Mouse (Mus musculus): Measurements from ENCODE around the gene Krtap17-1. TPM values are rescaled to one million over a fixed set of nuclear protein-coding genes. Genes with fewer than 3 reads are reported as not detected.

The Krtap17-1 gene
- polyA plus RNA-seq, 1 experiment from 2014 or later = not detected

DNA sequence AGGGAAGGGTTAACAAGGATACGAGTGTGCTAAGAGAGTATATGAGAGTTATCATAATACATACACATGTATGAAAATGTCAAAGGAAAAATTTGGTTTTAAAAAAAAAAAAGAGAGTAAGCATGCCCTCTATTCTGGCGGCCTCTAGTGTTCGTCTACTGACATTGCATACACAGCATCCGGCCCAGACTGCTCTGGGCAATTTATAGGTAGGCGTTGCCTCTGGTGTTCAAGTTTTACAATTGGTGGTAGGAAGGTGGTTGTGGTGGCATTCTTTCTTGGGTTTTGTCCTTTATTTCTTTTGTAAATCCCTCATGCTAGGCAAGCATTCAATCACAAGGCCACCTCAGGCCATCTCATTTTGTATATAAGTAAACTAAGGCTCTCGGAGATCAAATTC is 11.1 kb upstream of the Krtap17-1 start:
- TF ChIP-seq CTCF (IDR thresholded peaks at IDR 0.05) = peak; percentile 91
- ChIA-PET POLR2A (no interaction called here), CTCF (interaction anchor here (1.1 to 1.5 kb wide), 3 partner anchors 9 to 616 kb away, joined by 3 read pairs; partner anchors contain the start of gene Krt10)
- peaks cover 3% of the 10 kb centered on the region for H3K27me3 ChIP-seq
- in situ Hi-C loops (cut with MboI; ENCODE audit: low pct_unique_long_range_greater_than_20kb) = loop anchor here (5.0 to 10.0 kb wide), 4 partner anchors 292 to 630 kb away; partner anchors contain the start of gene Krt28
- ATAC-seq = no peak
- no peak for DNase-seq (ENCODE audit: low read depth, low spot score)

DNA sequence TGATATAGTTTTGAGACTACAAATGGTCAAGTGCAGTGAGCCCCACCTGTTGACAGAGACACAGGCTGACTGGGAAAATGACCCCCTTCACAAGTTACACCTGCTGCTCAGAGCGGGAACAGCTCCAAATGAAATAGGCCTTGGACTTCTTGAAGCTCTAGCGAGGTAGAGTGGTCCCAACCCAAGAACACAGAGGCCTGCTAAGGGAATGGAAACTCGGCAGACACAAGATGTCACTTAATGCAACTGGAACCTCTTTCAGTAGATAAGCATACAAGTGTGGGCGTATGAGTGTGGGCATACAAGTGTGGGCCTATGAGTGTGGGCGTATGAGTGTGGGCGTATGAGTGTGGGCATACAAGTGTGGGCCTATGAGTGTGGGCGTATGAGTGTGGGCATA is 5.3 kb upstream of the Krtap17-1 start:
- no peak for TF ChIP-seq CTCF (IDR thresholded peaks at IDR 0.05)
- in situ Hi-C loops (cut with MboI; ENCODE audit: low pct_unique_long_range_greater_than_20kb) = no loop called here
- DNase-seq (ENCODE audit: low read depth, low spot score) (no peak), ATAC-seq (no peak)
- POLR2A ChIA-PET = no interaction called here
- no peaks in the 10 kb centered on the region for H3K27me3 ChIP-seq
- CTCF ChIA-PET = no interaction called here

DNA sequence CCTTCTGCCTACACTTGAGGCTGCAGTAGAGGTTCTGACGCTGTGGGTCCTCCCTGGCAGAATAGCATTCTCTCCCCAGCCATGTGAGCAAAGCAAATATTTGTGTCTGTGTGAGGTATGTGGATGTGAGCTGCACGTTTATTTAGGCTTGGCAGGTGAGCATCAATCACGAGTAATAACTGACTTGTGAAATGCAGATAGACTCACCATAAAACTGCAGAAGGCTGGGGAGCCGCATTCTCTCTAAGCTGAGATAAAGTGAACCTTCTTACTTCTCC is 529 bp upstream of the Krtap17-1 start:
- TF ChIP-seq CTCF (IDR thresholded peaks at IDR 0.05) = no peak
- ATAC-seq = no peak
- in situ Hi-C loops (cut with MboI; ENCODE audit: low pct_unique_long_range_greater_than_20kb) = no loop called here

DNA sequence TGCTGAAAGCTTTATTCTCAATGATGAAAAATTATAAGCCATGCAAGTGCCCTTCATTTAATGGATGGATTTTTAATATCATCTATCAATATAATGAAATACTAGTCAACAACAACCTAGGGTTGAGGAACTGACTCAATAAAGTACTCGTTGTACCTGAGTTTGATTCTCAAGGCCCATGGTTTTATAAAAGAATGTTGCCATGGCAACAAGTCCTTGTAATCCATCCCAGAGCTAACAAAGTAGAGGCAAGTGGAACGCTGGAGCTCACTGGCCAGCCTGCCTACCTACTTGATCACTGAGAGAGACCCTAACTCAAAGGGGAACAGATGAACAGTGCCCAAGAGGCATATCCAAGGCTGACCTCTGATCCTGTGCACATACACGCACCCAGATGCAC is 3.2 kb downstream of the Krtap17-1 start:
- POLR2A ChIA-PET = no interaction called here
- in situ Hi-C loops (cut with MboI; ENCODE audit: low pct_unique_long_range_greater_than_20kb) = no loop called here
- CTCF ChIA-PET = interaction anchor here (1.4 kb wide), 1 partner anchor 15 kb away, joined by 5 read pairs; no protein-coding TSS in a partner anchor
- TF ChIP-seq CTCF (IDR thresholded peaks at IDR 0.05) = no peak
- DNase-seq (ENCODE audit: low read depth, low spot score) (no peak), ATAC-seq (no peak)
- peaks cover 3% of the 10 kb centered on the region for H3K27me3 ChIP-seq

More for the DNA sequence above, 529 bp upstream of the Krtap17-1 start:
- CTCF ChIA-PET = no interaction called here
- DNase-seq (ENCODE audit: low read depth, low spot score) = no peak
- POLR2A ChIA-PET = no interaction called here
- peaks cover 3% of the 10 kb centered on the region for H3K27me3 ChIP-seq

DNA sequence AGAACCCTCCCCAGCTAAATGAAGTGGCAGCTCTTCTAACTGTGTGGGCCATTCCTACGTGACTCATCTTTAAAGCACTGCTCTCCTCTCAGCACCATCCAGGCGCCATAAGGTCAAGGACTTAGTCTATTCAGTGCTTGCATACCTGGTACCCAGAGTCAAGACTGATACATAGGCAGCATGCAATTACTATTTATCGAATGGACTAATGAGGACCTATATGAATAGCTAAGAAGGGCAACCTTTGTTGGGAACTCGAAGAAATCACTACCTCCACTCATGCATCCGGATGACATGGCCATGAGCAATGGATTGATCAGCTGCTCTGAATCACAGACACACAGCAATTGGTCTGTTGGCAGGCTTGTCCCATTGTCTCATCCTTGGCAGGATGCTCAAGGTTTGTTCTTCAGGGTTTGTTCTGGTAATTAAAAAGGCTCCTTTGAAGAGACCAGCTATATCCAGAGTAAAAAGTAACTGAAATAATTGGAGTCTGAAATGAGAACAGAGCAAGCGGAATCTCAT is 3.9 kb downstream of the Krtap17-1 start:
- no peak for ATAC-seq
- ChIA-PET CTCF (interaction anchor here (1.4 kb wide), 1 partner anchor 16 kb away, joined by 5 read pairs; no protein-coding TSS in a partner anchor), POLR2A (no interaction called here)
- in situ Hi-C loops (cut with MboI; ENCODE audit: low pct_unique_long_range_greater_than_20kb) = no loop called here
- H3K27me3 ChIP-seq = peaks cover 3% of the 10 kb centered on the region
- TF ChIP-seq CTCF (IDR thresholded peaks at IDR 0.05) = no peak
- no peak for DNase-seq (ENCODE audit: low read depth, low spot score)

DNA sequence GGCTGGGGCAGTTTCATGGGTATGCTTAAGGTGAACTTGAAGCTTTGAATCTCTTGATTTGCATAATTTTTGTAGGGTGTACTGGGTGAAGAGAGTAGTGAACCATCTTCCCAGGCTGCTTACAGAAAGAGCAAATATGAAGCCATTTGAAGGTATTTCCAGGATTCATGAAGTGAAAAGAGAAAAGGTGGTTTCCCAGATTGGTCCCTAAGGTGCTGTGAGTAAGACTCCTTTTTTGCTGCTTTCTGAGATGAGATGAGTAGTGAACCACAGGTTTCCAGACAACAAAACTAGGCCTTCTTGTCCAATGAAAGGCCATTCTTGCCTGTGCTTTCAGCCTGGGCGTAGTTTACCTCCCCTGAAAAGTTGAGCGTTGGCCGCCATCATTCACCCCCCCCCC is 5.3 kb downstream of the Krtap17-1 start:
- DNase-seq (ENCODE audit: low read depth, low spot score) (no peak), ATAC-seq (no peak)
- ChIA-PET CTCF (no interaction called here), POLR2A (no interaction called here)
- in situ Hi-C loops (cut with MboI; ENCODE audit: low pct_unique_long_range_greater_than_20kb) = no loop called here
- no peak for TF ChIP-seq CTCF (IDR thresholded peaks at IDR 0.05)
- peaks cover 9% of the 10 kb centered on the region for H3K27me3 ChIP-seq

DNA sequence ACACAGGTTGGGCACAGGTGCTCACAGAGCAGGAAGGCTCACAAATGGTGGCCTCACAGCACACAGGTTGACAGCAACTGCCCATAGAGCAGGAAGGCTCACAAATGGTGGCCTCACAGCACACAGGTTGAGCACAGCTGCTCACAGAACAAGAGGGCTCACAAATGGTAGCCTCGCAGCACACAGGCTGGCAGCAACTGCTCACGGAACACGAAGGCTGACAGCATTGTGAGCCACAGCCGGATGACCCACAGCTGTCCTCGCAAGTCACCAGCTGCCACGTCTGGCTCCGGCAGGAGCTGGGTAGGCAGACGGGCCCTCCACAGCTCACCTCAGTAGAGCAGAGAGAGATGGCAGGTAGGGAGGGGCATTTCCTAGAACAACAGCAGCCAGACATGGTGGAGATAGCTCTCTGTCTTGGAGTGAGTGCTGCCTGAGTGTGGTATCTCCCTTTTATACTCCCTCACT is 7.6 kb downstream of the Krtap17-1 start, which contains the start of gene Krtap16-1:
Gene Krtap16-1, minus strand, starts transcription at position 418 of the 468 bp plus-strand sequence.
- no peak for TF ChIP-seq CTCF (IDR thresholded peaks at IDR 0.05)
- in situ Hi-C loops (cut with MboI; ENCODE audit: low pct_unique_long_range_greater_than_20kb) = no loop called here
- ATAC-seq = no peak
- CTCF ChIA-PET = interaction anchor here (1.1 kb wide), 1 partner anchor 19 kb away, joined by 3 read pairs; no protein-coding TSS in a partner anchor
- no peak for DNase-seq (ENCODE audit: low read depth, low spot score)
- POLR2A ChIA-PET = no interaction called here
- peaks cover 16% of the 10 kb centered on the region for H3K27me3 ChIP-seq

DNA sequence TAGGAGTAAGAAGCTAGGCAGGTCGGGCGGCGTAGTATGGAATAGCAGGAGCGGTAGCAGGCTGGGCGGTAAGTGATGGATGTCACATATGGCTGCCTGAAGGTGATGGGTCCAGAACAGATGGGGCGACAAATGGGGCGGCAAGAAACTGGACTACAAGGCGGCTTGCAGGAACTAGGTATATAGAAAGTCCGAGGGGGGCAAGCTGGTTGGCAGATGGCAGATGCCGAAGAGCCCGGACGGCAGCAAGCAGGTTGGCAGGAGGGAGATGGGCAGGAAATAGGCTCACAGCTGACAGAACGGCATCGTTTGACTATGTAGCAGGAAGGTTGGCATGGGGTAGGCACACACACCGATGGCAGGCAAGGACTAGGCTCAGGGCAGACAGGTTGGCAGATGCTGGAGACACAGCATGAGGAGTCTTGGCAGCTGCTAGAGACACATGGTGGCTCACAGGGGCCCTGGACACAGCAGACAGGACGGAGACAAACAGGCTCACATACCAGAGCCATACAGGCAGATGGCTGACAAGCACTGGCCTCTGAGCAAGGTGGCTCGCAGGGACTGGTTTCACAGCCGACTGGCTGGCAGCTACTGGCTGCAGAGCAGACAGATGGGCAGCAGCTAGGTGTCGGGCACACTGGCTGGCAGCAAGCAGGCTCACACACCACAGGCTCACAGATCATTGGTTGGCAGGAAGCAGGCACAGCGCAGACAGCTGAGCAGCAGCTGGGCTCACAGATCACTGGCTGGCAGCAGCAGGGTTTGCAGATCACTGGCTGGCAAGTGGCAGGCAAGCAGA is 8.3 kb downstream of the Krtap17-1 start:
- ChIA-PET CTCF (interaction anchor here (1.1 kb wide), 1 partner anchor 20 kb away, joined by 3 read pairs; no protein-coding TSS in a partner anchor), POLR2A (no interaction called here)
- in situ Hi-C loops (cut with MboI; ENCODE audit: low pct_unique_long_range_greater_than_20kb) = no loop called here
- H3K27me3 ChIP-seq = peaks cover 16% of the 10 kb centered on the region
- DNase-seq (ENCODE audit: low read depth, low spot score) (no peak), ATAC-seq (peak; percentile 39)
- no peak for TF ChIP-seq CTCF (IDR thresholded peaks at IDR 0.05)

DNA sequence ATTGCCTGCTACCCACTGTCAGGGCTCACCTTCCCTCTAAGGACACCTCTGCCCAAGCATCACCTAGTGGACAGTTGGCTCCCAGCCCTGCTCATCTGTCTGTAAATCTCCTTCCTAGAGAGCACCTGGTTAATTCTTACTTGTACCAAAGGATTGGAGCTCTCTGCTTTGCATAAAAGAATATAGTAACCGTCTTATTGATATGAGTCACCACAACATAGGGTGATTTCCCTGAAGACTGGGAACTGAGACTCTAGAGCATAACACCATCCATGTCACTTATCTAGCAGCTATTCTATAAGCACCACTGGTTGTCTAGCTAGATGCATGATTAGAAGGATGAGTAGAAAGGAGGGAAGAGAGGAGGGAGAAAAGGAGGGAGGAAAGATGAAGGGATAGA is 10.4 kb downstream of the Krtap17-1 start:
- DNase-seq (ENCODE audit: low read depth, low spot score) (no peak), ATAC-seq (no peak)
- TF ChIP-seq CTCF (IDR thresholded peaks at IDR 0.05) = no peak
- in situ Hi-C loops (cut with MboI; ENCODE audit: low pct_unique_long_range_greater_than_20kb) = no loop called here
- H3K27me3 ChIP-seq = peaks cover 16% of the 10 kb centered on the region
- ChIA-PET POLR2A (no interaction called here), CTCF (no interaction called here)

DNA sequence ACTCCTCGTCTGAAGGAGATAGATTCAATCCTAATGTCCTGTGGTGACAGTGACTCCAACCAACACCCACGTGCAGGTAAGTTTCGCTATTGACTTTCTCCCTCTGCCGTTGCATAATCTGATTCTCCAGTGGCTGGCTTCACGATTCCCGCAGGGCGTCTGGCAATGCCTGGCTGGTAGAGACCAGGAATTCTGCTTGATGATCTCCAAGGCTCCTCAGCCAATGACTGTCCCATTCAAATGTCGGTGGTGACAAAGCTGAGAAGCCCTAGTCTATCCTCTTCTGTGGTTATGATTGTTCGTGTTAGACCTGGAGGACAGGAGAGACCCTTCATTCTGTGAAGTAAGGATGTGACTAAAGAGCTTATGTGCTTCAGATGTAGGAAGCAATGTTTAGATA is 11.1 kb downstream of the Krtap17-1 start:
- H3K27me3 ChIP-seq = peaks cover 16% of the 10 kb centered on the region
- TF ChIP-seq CTCF (IDR thresholded peaks at IDR 0.05) = no peak
- no peak for DNase-seq (ENCODE audit: low read depth, low spot score)
- CTCF ChIA-PET = no interaction called here
- POLR2A ChIA-PET = no interaction called here
- in situ Hi-C loops (cut with MboI; ENCODE audit: low pct_unique_long_range_greater_than_20kb) = no loop called here
- ATAC-seq = no peak

DNA sequence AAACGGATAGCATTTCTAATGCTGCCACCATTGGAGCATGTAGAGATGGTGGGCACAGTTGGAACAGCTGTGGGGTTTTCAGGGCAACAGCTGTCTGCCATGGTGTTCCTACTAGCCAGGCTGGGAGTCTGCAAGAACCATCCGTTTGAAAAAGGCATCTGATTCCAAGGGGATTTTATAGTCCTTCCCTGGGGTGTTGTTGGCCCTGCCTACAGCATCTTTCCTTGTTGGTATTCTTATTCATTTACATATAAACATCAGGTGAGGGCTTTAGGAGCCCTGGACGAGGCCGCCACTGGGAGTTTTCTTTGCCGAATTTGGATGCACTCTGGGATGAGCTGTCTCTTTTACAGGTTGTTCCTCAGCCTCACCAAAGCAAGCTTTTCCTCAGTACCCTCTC is 14.8 kb downstream of the Krtap17-1 start, which contains the start of gene Krtap29-1:
Gene Krtap29-1, minus strand, starts transcription at position 101 of the 400 bp plus-strand sequence.
- no peak for TF ChIP-seq CTCF (IDR thresholded peaks at IDR 0.05)
- no peak for ATAC-seq
- peaks cover 9% of the 10 kb centered on the region for H3K27me3 ChIP-seq
- in situ Hi-C loops (cut with MboI; ENCODE audit: low pct_unique_long_range_greater_than_20kb) = no loop called here
- POLR2A ChIA-PET = interaction anchor here (0.6 kb wide), 1 partner anchor 12 kb away, joined by 3 read pairs; no protein-coding TSS in a partner anchor
- CTCF ChIA-PET = no interaction called here
- no peak for DNase-seq (ENCODE audit: low read depth, low spot score)
